Mouse (Mus musculus) adrenal gland, postnatal 25 days (tissue): Measurements from ENCODE around the gene Crat. TPM values are rescaled to one million over a fixed set of nuclear protein-coding genes. Genes with fewer than 3 reads are reported as not detected.
A peak's percentile ranks its signal among the peaks of the same experiment; 100 is the strongest.

Experiments
- DNase-seq: peaks from one replicate; pipeline ENCODE4 v3.0.0; 2021; ENCODE audit warnings: mixed read lengths
- total RNA-seq: library from RNA; stranded (reverse); gene quantifications from 2 replicates; pipeline ENCODE4 v1.2.3, GENCODE M21; 2021

Gene Crat
- total RNA-seq, 1 experiment from 2014 or later, result 130 TPM

- no peak for DNase-seq
Measured at GRCm38 (mm10) chr2:30403870-30404269, 11.7 kb downstream of the Crat start.

DNA sequence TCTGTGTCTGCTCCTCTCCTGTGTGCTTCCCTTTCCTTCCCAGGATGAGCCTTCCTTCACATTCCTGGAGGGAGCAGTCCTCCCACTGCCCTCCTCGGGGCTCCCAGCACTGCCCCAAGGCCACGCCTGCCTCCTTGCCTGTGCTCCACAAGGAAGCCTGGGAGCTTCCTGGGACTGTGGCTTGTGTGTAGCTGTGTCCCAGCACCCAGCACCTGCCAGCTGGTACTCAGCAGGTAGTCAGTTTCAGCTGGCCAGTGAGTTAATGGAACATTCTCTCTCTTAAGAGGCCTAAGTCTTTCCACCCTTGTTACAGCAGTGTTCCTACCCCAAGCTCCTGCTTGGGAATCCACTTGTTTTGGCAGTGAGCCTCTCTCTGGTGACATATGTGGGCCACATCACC lies 12.8 kb downstream of the Crat start:
- no peak for DNase-seq

GRCm38 (mm10) chr2:30402351-30402826 lies 13.2 kb downstream of the Crat start:
- DNase-seq, result no peak

DNA sequence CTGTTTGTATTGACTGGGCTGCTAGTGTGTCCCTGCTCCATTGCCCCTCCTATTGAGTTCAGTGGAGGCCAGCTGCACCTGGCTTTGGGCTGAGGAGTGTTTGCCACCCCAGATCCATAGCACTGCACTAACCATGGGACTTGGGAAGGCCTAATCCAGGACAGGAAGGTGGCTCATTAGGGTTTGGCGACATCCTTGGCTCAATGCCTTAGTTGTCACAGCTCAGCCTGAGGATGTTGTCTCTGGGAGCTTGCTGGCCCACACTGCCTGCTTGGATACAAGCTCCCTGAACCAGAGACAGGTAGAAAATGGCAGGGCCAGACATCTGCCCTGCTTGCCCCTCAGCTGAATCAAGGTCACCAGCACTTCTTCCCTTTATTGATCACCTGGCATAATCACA lies 14.0 kb downstream of the Crat start:
- no peak for DNase-seq

DNA sequence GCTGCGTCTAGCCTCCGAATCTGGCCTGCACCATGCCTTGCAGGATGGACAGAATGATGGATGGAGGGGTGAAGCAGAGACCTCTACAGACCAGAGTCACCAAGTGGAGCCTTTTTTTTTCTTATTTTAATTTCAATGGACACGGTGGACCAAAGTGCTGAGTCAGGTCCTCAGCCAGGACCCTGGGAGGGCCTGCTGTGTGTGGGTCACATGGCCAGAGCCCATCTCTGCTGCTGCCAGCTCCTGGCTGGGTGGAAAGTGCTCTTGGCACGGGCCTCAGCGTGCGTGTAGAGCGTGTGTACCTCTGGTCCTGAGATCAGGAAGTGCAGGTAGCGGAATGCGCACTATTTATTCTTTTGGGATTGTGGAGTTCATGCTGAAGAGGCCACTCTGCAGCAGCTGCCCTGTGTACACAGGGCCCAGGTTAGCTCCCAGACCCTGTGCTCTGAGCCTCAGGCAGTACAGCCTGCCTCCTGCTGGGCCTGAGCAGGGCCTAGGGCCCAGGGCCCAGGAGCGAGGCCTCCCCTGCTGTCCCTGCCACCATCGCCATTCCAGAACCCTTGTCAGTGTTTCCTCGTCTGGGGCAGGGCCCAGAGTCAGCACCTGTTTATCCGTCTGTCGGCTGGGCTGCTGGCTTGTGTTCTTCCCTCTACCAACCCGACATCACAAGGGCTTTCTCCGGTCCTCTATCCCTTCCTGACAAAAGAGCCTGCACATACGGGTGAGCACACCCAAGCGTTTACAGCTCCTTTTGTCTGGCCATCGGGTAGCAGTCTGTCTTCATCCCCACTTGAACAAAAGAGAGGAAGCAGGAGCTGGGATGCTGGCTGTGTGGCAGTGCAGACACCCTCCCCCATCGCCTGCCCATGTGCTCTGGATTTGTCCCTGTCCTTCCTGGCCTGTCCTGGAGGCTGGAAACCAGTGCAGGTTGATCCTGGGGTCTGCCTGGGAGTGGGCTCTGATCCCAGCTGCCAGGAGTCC lies 16.1 kb downstream of the Crat start:
- DNase-seq, result no peak

DNA sequence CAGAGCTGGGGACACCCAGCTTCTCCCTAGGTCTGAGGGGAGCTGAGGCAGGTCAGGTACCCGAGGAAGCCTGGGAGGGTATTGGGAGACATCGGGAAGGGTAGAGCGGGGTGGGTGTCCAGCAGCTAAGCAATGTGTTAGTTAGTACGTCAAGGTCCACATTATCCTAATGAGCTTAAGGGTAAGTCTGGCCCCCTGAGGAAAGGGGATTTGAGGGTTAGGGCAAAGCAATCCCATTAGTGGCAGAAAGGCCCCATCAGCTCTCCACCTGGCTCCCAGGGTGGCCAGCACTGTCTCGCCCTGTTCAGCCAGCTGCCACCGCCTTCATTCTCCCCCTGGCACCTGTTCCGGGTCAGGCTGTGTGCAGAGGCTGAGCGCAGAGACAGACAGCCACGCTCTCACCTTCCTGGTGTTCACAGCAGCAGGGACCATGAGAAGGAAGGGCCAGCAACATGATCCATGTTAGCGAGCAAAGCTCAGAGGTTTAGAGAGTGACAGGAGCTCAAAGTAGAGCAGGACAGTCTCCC lies 17.6 kb downstream of the Crat start:
- DNase-seq, result no peak

DNA sequence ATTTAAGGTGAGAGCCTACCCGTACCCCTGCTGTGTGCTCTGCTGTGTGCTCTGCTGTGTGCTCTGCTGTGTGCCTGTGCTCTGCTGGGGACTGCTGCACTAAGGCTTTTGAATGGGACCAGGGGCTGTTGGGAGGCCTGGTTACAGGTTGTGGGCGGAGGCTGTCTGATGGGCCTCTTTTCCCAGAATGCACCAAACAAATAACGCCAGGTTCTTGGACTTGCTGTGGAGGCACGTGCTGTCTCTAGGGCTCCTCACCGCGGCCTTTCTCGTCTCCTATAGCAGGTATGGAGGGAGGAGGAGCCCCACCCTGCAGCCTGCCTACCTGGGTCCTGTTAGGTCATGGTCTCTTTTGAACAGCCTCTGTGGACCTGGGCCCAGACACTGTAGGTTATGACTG lies 19.4 kb downstream of the Crat start:
- DNase-seq, result no peak

GRCm38 (mm10) chr2:30395757-30396156 lies 19.9 kb downstream of the Crat start:
- no peak for DNase-seq

GRCm38 (mm10) chr2:30393370-30393656 lies 22.3 kb downstream of the Crat start:
- no peak for DNase-seq

GRCm38 (mm10) chr2:30392577-30393369 lies 22.8 kb downstream of the Crat start:
- DNase-seq, result peak; percentile 76

DNA sequence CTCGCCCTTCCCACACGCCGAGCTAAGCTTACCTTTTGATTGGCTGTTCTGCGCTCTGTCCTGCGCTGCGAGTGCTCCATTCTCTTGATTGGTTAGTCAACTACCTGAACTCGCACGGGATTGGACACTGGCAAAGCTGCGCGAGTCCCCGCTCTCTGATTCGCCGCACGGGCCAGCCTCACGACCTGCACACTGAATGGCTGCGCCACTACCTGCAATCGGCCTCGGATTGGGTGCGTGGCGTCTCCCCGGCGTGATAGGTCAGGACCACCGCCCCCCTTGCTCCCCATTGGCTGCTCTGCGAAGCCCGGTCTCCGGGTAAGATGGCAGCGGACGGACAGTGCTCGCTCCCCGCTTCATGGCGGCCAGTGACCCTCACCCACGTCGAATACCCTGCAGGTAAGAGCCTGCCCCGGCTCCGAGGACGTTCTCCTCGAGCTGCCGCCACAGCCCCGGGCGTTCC lies 23.5 kb downstream of the Crat start, which contains the start of gene Dolpp1:
TSS of gene Dolpp1 (plus strand) at position 141 of the 463 bp plus-strand sequence.
- peak; percentile 97 for DNase-seq

DNA sequence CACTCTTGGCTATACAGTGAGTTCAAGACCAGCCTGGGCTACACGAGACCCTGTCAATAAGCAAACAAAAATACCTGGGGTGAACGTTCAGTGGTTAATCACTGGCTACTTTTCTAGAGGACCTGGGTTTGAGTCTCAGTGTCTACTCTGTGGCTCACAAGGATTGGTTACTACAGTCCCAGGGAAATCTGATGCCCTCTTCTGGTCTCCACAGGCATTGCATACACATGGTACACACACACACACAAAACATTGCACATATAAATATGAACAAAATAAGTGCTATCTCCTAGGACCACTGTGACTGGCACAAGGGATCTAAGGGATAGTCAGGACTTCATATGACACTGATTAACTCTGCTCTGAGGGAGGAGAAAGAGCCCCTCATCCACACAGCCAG lies 26.6 kb downstream of the Crat start:
- no peak for DNase-seq

- no peak for DNase-seq
Measured at GRCm38 (mm10) chr2:30386913-30387312, 28.7 kb downstream of the Crat start.

- DNase-seq, result no peak
Measured at GRCm38 (mm10) chr2:30385591-30385990, 30.0 kb downstream of the Crat start.

- DNase-seq, result no peak
Measured at GRCm38 (mm10) chr2:30384814-30385213, 30.8 kb downstream of the Crat start.

DNA sequence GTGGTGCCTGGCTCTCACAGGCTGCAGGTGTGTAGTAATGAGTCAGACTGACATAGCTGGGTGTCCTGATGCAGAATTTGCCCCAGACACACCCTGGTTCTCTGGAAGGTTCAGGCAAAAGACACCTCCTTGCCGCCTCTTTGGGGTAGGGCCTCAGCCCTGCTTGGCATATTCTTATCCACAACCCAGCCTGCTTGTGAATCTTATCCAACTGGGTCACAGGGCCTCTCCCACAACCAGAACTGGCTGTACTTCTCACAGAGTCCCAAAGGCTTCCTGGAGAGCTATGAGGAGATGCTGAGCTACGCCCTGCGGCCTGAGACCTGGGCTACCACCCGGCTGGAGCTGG lies 34.3 kb downstream of the Crat start:
- no peak for DNase-seq

GRCm38 (mm10) chr2:30380564-30381376 lies 34.8 kb downstream of the Crat start:
- DNase-seq, result no peak

GRCm38 (mm10) chr2:30379307-30379706 lies 36.3 kb downstream of the Crat start:
- no peak for DNase-seq

DNA sequence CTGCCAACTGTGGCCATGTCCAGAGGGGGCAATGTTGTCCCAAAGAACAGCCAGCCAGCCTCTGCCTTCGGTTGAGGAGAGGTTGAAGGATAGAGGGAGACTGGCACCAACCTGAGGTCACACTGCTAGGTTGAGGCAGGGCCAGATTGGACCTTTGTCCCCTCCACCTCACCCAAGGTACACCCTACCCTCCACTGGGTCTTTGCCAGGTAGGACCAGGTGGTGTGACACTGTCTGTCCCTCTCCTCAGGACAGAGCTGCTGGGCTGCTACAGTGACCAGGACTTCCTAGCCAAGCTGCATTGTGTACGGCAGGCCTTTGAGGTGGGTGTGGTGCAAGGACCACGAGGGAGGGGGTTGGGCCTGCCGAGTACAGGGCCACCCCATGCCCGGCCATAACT lies 37.9 kb downstream of the Crat start:
- DNase-seq, result no peak

DNA sequence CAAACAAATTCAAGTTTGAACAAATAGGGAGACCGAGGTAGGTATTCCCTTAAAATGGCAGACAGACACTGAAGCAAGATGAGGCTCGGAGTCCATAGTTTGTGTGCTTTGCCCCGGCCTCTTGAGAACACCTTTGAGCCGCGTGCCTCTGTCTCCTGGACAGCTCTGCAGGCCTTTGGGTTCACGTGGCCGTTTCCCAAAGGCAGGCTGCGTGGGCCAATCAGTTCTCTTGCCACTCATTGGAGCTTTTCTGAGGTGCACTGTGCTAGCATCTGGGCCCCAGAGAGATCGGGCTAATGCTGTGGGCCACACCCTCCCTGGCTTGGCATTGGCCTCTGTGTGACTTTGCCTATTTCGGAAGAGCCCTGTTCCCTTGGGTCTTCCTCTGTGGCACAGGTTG lies 39.7 kb downstream of the Crat start:
- DNase-seq, result no peak

GRCm38 (mm10) chr2:30372726-30373125 lies 42.9 kb downstream of the Crat start:
- no peak for DNase-seq

GRCm38 (mm10) chr2:30371544-30371943 lies 44.1 kb downstream of the Crat start:
- DNase-seq, result no peak
